Mouse (Mus musculus) cerebellum, adult 11 months (tissue): ENCODE results near the gene Gatm.

Experiments used
- DNase-seq: peaks from one replicate; pipeline ENCODE4 v3.0.0; 2022

Gene Gatm

DNA sequence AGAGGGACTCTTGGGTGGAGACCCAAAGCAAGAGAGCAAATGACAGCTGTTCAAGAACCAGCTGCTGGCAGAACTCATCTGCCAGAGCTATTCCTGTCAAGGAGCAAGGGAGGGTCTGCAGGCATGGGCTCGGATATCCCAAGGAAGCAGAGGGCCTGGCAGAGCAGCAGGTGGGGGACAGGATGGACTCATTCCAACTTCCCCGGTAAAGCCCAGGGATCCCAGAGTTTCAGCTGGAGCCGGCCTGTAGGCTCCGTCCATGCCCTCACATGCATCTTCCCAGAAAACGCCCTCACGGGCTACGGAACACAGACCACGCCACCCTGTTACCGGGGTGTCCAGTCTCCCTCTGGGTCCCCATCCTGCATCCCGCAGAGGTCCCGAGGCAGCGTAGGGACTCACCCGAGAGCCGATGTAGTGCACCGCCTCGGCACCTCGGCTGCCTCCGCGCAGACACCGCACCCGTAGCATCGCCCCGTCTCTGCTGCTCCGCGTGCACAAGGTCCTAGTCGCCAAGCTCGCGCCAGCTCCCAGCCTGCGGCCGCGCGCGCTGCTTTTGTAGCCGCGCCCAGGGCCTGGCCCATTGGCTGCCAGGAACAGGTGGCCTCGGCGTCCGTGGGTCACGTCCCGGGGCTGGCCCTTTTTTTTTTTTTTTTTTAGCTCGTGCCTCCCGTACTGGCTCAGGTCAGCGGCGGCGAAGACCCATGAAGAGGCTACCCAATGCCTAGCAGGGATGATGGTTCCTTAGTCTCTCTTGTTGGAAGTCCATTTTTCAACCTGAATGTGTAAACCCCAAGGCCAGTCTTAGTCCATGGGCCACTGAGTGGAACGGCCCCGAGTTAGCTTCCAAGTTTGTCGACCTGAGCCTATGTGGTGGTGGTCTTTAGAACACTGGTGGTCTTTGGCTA is at the start of gene Gatm:
Gatm (minus strand) TSS at position 558 of the 908 bp plus-strand sequence.
- DNase-seq, result peak; percentile 77

DNA sequence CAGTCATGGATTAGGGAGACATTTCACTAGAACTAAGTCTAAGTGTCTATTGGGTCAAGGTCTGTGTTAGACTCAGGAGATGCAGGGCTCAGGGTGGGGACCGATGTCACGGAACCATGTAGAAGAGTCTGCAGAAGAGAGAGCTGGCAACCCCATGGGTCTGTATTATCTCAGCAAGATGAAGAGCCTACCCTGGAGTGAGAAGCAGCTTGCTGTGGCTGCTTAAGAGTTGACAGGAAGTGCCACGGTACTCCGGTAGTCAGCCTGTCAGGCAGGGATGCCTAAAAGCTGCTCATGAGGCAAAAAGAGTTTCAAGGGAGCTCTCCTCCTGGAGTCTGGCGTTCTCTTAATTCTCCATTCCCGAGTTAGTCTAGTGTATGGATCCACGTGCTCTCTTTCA is 48.7 kb upstream of the Gatm start:
- no peak for DNase-seq

DNA sequence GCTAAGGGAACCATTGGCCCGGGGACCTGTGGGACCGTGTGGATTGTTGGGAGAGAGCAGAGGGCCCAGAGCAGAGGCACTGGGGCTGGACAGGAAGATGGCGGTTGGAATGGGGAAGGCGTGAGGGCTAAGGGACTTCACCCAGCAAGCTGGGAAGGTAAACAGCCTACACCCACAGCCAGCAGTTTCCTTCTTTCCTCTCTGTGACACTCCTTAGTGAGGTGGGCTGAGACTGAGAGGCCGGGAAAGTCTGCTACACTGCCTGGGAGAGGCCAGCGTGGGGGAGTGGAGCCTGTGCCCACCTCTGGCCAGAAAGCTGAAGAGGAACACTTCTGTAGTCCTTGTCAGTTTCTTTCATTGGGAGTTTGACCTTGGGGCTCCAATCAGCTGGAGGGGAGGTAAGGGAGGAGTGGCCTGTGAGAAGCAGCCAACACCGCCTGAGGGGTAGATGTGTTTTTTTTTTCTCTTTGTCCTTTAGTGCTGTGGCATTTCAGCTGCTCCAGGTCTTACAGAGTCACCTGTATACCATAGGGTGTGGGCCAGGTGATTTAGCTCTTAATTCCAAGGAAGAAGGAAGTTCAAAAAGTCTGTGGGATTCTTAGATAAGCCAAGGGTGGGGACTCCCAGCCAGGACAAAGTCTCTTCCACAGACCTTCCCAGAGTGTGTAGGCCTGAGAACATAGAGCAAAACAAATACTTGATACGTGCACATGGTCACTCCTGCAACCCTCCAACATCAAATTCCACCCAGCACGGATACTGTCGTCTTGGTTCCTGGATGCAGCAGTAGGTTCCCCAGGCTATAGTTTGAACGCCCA is 46.8 kb upstream of the Gatm start:
- DNase-seq, result no peak

DNA sequence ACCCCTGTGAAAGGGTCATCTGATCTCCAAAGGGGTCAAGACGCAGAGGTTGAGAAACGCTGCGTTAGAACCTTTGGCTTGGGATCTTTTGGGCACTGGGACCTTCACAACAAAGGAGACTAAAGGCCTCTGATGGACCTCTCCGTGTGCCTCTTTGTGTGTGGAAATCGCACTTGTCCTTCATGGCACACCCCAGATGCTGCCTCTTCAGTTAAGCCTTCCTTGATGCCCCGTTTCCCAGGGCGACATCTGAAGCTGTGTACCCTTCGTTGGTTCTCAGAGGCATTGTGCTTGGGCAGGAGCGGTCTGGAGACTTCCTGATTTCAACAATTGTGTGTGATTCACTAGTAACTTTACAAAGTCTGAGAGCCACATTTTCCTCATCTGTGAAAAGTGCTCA is 45.7 kb upstream of the Gatm start:
- no peak for DNase-seq

DNA sequence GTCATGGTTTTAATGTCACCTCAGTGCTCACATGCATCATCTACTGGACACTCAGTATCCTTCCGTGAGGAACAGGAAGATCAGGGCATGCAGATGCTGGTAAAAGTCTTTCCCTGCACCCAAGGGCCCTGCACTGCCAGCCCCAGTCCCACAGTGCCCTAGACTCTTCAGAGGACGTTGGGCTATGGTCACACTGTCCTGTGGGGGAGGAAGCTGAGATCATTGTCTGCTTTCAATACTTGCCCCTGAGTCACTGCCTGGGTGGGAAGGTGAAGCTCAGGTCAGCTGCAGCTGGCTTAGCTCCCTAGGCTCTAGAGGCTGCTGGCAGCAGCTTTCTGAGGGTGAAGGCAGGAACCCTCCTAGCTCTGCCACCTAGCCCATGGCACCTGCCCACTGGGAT is 44.9 kb upstream of the Gatm start:
- DNase-seq, result no peak

DNA sequence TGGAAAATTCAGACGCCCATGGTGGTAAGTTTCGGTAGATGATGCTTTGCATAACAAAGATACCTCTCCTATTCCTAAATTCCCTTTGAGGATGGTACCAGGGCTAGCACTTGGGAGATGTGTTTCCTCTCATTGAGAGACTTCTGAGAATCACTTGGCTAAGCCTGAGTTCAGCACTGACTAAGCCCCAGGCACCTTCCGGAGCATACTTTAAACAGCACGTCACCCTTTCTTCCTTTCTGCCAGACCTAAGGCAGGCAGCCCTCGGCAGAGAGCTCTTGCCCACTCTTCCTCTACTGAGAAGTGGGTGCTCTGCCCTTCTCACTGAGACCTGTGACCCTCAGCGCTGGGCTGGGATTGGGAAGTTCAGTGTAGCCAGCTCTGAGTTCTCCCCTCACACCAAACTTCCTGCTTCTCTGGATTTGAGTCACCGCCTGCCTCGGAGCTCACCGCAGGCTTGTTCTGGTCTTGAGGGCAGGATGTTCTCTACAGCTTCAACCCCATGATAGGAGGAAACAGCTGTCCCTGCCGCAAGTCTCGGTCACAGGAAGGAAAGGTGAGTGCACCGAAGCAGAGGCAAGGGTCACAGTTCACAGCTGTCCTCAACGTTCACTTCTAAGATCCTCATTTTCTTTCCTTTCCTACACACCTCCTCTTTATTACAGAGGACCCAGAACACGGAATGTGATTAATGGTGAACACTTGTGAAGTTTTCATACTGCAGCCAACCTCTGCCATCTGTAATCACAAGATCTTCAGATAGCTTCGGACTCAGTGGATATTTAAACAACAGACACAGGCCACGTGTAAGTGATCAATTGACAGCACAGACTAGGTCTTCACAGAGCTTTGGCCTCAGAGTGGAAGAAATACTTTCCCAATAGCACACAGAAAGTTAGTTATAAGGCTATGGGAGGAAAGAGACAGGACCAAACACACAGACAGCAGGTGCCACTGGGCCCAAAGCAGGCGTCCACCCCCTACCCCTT is 41.3 kb upstream of the Gatm start:
- DNase-seq, result no peak

DNA sequence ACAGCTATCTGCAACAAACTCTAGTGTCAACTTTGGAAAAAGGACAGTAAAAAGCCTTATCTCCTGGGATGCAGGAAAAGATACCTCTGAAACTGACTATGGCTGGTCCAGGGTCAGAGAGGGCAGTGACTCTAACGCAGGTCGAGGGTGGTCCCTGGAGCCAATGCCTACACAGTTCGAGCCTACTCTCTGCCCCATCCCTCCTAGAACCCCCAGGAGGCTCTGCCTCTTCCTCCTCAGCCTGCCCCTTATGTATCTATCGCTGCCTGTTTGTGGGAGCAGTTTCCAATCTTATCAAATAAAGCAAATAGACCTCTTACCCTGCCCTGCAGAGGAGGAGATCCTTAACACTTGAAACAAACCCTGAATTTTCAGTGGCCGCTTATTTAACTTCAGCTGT is 27.6 kb upstream of the Gatm start:
- DNase-seq, result no peak

DNA sequence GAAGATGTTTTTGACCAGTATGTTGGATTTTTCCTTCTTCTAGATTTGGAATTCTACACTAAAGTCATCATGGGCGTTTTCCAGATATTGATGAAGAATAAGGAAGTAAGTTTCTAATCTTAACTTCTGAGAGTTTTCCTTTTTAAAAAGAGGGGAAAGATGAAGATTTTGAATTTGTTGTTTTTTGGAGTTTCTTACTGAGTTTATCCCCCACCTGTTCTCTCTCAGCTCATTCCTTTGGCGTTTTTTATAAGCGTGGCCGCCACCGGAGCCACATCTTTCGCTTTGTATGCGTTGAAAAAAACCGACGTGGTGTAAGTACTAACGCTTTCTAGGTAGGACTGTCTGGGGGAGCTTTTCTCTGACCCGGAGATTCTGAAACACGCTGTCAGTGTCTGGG is 26.9 kb upstream of the Gatm start:
- no peak for DNase-seq

DNA sequence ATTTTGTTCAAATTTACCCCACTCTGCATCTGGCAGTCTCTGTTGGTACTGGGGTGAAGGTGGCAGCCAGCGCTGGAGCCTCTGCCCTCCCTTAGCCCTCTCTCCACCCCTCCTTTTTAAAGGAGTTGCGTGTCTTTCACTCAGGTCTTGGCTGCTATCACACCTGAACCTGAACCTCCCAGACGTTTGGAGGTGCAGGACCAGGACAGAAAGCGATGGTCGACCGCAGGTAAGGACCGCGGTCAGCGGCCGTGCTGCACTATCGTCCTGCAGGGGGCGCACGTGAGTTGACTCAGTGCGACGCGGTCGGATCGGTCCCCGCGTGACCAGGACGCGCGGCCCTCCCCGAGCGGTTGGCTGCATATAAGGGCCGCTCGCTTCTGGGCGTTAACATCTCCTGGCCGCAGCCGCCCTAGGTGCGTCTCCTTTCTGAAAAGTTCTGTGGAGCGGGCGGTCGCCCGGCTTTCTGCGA is 26.5 kb upstream of the Gatm start:
- DNase-seq, result peak; percentile 60

DNA sequence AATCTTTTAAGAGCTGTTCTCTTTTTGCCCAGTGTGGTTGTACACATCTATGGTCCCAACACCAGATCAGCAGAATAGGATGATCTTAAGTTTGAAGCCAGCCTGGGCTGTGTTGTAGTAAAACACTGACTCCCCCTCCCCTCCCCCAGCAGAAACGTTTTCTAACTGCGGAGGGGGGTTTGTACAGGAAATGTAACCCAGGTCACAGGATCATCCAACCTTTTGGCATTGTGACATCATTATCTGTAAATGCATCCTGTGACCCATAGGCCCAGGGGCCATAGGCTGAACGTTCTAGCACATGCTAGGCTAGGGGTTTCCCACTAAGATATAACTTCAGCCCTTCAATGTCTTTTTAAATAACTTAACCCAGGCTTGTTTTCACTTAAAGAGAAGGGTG is 25.6 kb upstream of the Gatm start, which contains the start of gene AA467197:
AA467197 (plus strand) TSS at position 301 of the 400 bp plus-strand sequence.
- no peak for DNase-seq

DNA sequence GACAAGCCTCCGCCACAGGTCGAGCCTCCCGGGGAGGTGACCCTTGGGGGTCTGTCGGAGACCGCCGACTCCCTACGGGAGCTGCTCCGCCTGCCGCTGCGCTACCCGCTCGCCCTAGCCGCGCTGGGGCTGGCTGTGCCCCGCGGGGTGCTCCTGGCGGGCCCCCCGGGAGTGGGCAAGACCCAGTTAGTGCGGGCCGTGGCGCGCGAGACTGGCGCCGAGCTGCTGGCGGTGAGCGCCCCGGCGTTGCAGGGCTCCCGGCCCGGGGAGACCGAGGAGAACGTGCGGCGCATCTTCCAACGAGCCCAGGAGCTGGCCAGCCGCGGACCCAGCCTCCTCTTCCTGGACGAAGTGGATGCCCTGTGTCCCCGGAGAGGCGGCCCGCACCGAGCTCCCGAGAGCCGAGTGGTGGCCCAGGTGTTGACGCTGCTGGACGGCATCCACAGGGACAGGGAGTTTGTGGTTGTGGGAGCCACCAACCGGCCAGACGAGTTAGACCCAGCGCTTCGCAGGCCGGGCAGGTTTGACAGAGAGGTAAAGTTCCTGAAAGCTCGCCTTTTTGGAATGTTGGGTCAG is 20.2 kb upstream of the Gatm start:
- DNase-seq, result peak; percentile 33

DNA sequence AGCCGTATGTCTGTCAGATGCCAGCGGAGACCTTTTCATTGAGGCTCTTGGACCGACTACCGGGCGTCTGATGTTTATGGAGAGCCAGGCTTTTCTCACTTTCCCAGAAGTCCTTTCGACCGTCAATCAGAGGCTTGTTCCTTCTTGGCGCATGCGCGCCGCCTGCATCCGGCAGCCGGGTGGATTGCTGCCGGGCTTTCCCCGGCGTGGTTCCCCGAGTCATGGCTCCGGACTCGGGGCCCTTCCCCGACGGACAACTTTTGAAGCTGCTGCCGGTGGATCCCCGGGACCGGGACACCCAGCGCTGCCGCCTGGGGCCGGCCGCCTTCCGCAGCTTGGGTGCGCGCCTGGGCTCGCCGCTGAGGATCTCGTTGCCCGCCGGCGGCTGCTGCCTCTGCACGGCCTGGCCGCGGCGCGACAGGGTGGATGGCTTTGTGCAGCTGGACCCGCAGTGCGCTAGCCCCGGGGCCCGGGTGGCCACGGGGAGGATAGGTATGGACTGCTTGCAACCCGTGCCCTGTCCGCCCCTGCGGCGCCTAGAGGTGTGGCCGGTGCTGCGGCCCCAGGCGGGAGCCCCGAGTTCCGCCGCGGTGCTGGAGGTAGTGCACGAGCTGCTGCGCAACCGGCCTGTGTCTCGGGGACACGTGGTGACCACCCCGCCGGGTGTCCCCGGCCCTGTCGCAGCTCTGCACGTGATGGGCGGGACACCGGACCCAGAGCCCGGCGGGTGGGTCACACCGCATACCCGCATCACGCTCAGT is 19.5 kb upstream of the Gatm start:
- peak; percentile 86 for DNase-seq

DNA sequence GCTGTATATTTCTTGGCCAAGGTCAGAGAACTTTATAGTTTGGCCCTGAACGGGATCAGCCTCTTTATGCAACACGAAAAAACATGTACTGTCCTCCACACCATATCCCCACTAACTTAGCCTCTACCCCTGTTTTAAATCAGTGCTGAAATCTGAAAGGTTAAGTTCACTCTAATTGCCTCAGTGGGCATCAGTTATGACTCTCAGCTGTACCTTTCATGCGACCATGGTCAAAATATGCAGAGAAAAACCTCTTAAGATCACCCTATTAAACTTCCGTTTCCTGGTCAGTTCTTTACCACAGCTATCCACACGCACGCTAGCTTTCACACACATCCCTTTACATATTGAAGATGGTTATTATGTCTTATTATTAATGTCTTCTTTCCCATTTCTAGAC is 18.8 kb upstream of the Gatm start:
- DNase-seq, result no peak

DNA sequence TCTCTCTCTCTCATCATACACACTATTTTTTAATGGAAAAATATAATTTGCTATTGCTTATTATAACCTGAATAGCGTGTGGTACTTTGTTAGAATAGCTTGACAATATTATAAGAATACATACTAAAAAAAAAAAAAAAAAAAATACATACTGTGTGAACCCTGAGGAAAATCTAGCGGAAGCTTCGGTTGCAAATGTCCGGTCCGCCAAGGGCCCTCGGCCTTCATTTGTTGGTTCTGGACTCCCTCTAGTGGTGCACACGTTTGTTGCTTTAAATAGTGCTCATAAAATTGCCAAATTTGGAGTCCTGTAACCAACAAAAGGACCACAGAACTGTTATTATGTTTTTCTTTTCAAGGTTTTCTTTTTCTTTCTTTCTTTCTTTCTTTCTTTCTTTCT is 17.9 kb upstream of the Gatm start:
- peak; percentile 81 for DNase-seq

DNA sequence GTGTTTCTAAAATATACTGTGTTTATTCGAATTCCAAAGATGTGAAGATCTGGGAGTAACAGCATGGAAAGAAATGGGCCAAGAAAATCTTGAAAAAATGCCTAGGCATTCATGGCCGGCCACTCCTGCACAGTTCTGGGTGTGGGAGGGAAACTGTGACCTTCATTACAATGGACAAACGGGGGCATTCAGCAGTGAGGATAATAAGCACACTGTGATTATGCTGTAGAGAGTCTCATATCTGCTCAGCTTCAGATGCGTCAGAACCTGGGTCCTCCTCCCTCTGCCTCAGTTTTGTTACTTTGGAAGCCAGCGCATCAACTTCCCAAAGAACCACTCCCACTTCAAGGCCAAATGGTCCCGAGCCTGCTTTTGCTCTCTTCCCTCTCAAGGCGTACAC is 14.8 kb upstream of the Gatm start:
- no peak for DNase-seq

DNA sequence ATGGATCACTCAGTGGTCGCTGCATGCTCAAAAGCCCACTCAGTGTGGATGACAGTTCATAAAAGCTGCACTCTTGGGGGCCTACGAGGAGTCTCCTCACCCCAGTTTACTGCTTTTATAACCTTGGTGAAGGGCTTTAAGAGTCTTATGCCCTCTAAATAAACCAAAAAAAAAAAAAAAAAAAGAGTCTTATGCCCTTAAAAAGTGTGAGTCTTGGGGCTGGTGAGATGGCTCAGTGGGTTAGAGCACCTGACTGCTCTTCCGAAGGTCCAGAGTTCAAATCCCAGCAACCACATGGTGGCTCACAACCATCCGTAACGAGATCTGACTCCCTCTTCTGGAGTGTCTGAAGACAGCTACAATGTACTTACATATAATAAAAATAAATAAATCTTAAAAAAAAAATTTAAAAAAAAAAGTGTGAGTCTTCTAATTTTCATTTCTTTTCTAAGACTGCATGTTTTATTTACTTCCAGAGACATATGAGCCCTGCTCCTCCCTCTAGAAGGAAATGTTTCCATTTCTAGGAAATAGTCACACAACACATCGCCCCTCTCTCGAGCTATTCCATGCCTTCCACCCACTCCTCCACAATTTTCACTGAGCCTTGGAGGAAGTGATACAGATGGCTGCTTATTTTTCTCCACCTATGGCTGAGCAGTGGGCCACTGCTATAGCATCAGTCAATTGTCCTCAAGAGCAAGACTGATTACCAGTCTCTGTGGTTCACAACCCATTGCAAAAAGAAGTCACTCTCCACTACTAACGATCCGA is 10.4 kb upstream of the Gatm start:
- no peak for DNase-seq

DNA sequence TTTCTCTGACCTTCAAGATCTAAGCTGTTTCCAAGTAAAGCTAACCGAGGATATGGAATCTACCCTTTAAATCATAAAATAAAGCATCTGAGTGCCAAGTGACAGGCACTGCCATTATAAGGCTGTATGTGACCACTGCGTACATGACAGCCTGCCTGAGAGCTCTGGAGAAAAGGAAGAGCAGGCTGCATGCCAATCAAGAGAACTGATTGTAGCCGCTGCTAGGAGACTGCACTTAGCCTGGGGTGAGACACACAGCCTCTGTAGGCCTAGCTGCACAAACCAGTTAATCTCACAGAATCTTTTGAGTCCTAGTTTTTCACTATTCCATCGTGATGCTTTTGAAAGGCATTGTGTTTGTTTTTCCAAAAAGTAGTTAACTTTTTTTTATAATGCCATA is 7.6 kb upstream of the Gatm start:
- DNase-seq, result no peak

DNA sequence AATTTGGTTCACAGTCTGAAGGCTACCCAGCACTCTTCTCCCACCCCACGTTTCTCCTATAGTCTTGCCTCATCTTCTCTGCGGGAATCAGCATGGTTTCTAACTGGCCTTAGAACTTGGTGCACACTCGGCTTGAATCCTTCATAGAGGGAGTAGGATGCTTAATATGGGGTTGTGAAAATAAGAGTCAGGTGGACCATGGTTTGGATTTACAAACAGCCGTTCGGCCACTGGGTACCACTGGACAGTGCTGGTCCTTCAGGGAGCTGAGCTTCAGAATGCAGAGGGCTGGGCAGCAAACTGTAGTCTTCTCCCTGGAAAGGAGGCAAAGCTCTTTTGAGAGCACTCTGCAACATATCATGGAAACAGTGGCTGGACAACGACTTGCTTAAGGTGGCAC is 6.7 kb upstream of the Gatm start:
- DNase-seq, result no peak

DNA sequence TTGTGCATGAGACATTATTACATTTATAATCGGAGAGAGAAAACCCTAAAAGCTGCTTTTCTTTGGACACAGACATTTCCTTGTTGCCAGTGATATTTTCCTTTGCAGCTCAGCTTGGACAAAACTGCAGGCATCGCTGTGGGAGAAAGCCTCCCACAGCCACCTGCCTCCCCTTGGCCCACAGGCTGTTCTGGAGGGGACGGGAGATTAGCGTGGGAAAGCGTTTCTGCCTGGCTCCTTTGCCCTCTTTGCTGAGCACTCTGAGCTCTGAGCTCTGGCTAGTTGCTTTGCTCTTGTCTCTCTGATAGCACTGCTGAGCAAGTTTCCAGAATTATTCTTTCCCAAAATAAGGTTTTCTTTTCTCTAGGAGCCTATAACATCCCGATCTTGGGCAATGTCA is 5.1 kb upstream of the Gatm start:
- no peak for DNase-seq

DNA sequence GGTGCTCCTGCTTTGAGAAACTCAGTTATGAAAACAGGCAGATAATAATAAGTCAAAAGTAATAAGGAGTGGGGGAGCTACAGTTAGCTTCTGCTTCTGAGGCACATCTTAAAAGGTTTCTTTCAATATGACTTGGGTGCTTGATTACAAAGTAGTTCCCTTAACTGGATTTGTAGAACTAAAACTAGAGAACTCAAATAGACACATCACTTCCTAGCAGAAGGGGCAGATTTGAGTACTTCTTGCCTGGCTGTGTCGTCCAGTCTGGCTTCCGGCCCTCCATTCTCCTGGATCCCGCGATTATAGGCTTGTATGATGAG is 511 bp upstream of the Gatm start:
- no peak for DNase-seq

DNA sequence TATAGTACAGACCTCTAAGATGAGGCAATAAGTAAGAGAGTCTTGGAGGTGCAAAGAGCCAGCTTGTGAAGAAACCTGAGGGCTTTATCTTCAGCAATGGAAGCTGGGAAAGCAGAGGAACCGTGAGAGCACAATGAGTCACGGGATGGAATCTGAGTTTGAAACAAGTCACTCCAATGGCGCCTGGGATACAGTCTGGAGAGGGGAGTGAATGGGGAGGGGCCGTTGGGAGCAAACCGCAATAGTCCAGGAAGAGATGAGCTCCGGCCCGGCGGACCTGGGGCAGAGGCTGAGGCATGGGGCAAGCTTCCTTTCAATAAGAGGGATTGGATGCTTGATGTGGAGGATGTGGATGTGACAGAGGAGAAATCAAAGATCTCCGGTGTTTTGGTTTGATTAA is 2.3 kb downstream of the Gatm start:
- no peak for DNase-seq
